Mouse (Mus musculus): ENCODE data around the gene BC051142. TPM values are rescaled to one million over a fixed set of nuclear protein-coding genes. Genes with fewer than 3 reads are reported as not detected.

BC051142 gene
- total RNA-seq, 2 experiments from 2014 or later: 4.1 to 7.2 TPM

DNA sequence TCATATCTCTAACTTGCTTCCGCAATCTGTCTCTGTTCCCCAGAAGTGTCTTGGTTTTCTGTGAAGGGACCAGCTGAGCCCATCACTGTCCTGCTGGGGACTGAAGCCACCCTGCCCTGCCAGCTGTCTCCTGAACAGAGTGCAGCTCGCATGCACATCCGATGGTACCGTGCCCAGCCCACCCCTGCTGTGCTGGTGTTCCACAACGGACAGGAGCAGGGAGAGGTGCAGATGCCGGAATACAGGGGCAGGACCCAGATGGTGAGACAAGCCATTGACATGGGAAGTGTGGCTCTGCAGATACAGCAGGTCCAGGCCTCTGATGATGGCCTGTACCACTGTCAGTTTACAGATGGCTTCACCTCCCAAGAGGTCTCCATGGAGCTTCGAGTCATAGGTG, 19.2 kb upstream of the BC051142 start:
- no peak for TF ChIP-seq CTCF (conservative IDR thresholded peaks at IDR 0.05)
- H3K27ac ChIP-seq: no peak overlapping the region
- no peak overlapping the region for H3K4me3 ChIP-seq
- DNase-seq (ENCODE audit: low spot score in 2 of 2): no peak

DNA sequence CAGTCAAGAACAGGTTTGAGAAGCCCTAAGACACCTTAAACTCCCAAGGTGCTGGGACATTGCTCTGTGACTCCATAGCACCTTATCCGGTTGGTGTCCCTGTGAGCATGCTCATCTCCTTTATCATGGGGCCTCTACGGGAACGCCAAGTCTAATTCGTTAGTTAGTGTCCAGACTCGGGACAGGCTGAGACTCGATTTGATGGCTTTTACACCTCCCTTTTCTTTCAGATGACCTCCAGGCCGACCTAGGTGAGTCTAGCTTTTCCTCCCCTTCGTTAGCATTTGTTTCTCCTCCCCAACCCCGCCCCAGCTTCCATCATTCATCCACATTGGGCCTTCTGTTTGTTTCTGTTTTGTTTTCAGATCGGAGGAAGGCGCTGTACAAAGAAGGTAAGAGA, 16.7 kb upstream of the BC051142 start:
- no peak for DNase-seq (ENCODE audit: low spot score in 2 of 2)
- no peak for TF ChIP-seq CTCF (conservative IDR thresholded peaks at IDR 0.05)
- Histone ChIP-seq H3K4me3 (no peak overlapping the region), H3K27ac (no peak overlapping the region)

- Histone ChIP-seq H3K4me3 (no peak overlapping the region), H3K27ac (no peak overlapping the region)
- TF ChIP-seq CTCF (conservative IDR thresholded peaks at IDR 0.05): peak; percentile 43
- DNase-seq (ENCODE audit: low spot score in 2 of 2): no peak
Observed at GRCm38 (mm10) chr17:34383212-34383611, 15.4 kb upstream of the BC051142 start.

DNA sequence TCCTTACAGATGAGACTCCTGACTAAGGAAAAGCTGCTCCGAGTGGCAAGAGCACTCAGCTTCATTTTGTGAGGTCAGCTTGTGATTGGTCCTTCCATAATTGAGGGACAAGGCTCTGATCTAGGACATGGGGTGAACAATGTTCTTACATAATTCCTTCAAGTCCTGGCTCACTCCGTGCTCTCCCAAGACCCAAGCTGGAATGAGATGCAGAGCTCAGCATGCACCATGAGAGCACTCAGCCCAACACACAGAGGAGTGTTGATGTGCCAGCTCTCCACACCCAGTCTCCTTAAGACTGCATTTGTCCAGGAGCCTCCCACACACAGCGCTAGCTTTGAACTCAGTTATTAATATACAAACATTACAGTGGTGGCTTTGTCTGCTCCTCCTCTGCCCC, 13.9 kb upstream of the BC051142 start:
- Histone ChIP-seq H3K4me3 (no peak overlapping the region), H3K27ac (no peak overlapping the region)
- TF ChIP-seq CTCF (conservative IDR thresholded peaks at IDR 0.05): no peak
- no peak for DNase-seq (ENCODE audit: low spot score in 2 of 2)

DNA sequence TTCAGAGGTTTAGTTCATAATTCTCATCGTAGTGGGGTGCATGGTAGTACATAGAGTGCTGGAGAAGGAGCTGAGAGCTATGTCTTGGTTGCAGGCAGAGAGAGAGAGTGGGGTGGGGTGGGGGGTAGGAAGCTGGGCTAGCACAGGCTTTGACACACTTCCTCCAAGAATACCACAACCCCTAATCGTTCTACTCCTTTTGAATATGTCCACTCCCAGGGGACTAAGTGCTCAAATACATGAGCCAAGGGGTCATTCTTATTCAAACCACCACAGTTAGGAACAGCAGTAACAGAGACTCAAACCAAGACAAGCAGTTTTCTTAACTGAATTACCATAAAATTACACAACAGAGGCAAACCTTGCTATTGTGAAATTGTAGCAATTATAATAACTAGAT, 12.0 kb upstream of the BC051142 start:
- Histone ChIP-seq H3K27ac (no peak overlapping the region), H3K4me3 (no peak overlapping the region)
- no peak for TF ChIP-seq CTCF (conservative IDR thresholded peaks at IDR 0.05)
- no peak for DNase-seq (ENCODE audit: low spot score in 2 of 2)

DNA sequence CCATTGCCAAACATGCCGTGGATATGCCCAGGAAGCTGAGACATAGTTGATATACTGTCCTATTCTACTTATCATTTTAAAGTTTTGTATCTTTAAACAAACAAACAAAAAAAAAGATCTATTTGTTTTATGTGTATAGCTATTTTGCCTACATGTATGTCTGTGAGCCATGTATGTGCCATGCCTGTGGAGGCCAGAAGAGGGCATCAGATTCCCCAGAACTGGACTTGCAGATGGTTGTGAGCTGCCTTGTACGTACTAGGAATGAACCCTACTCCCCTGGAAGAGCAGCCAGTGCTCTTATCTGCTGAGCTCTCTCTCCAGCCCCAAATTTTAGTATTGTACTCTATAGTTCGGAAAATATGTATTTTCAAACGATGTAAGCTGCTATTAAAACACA, 10.1 kb upstream of the BC051142 start:
- Histone ChIP-seq H3K4me3 (no peak overlapping the region), H3K27ac (no peak overlapping the region)
- peak in 1 of 2 experiments; percentile 20 for DNase-seq (ENCODE audit: low spot score in 2 of 2)
- peak; percentile 76 for TF ChIP-seq CTCF (conservative IDR thresholded peaks at IDR 0.05)

DNA sequence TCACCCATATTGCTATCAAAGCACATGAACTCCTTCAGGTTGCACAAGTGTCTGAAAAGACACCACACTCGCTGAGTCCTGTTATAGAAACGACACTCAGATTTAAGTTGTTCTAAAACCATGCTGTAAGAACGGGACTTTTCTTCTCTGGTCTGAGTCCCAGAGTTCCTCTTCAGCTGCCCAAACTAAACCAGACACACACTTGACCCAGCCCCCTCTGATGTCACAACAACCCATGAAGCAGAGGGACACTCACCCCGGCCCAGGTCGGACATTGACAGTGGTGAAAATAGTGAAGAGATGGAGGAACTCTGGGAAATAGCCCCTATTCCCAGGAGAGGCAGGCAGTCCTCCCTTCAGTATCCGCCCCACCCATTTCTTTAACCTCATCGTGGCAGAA, 7.1 kb upstream of the BC051142 start:
- H3K4me3 ChIP-seq: no peak overlapping the region
- no peak overlapping the region for H3K27ac ChIP-seq
- no peak for TF ChIP-seq CTCF (conservative IDR thresholded peaks at IDR 0.05)
- no peak for DNase-seq (ENCODE audit: low spot score in 2 of 2)

GRCm38 (mm10) chr17:34392321-34392720, 6.3 kb upstream of the BC051142 start:
- TF ChIP-seq CTCF (conservative IDR thresholded peaks at IDR 0.05): no peak
- no peak overlapping the region for H3K27ac ChIP-seq
- DNase-seq (ENCODE audit: low spot score in 2 of 2): no peak
- H3K4me3 ChIP-seq: peak overlapping the region; percentile 45

DNA sequence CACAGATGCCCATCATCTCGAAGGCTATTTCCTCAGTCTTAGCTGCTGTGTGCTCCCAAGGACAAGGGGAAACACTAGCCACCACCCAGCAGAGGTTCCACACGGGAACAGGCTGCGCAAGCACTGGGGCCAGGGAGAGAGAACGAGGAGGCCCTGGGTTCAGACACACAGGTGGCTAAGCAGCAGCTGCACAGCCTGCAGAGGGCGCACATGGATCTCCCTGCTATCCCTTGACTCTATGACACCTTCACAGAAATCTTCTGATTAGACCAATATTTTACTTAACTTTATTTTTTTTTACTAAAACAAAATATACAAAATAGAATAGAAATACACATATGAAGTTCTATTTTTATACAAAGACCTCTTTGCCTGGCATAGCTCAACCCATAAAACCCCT, 1.3 kb upstream of the BC051142 start:
- DNase-seq (ENCODE audit: low spot score in 2 of 2): no peak
- no peak overlapping the region for H3K27ac ChIP-seq
- peak; percentile 61 for TF ChIP-seq CTCF (conservative IDR thresholded peaks at IDR 0.05)
- no peak overlapping the region for H3K4me3 ChIP-seq

GRCm38 (mm10) chr17:34398058-34398710, 436 bp upstream of the BC051142 start:
- peak overlapping the region; percentile 78 for H3K4me3 ChIP-seq
- no peak for TF ChIP-seq CTCF (conservative IDR thresholded peaks at IDR 0.05)
- DNase-seq (ENCODE audit: low spot score in 2 of 2): peak; percentile 67 to 74
- peak overlapping the region; percentile 98 for H3K27ac ChIP-seq

DNA sequence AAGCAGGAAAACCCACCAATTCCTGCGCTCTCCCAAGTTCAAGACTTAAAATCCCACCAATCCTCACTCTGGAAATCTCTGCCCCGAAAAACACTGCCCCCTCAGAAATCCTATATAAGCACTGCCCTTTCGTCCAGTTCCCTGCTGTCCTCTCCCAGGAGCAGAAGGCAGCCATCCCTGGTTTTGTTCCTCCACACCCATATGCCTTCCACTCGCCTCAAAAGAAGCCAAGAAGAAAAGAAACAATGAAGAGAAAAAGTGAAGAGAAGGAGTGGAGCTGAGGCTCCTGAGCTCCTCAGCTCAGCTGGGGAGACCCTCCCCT, 735 bp downstream of the BC051142 start:
- no peak for DNase-seq (ENCODE audit: low spot score in 2 of 2)
- no peak for TF ChIP-seq CTCF (conservative IDR thresholded peaks at IDR 0.05)
- Histone ChIP-seq H3K27ac (peak overlapping the region; percentile 98; the same call in 1 of the 2 replicates), H3K4me3 (peak overlapping the region; percentile 78; the same call in 1 of the 2 replicates)

- peak; percentile 79 to 86 for DNase-seq (ENCODE audit: low spot score in 2 of 2)
- H3K27ac ChIP-seq: no peak overlapping the region
- no peak overlapping the region for H3K4me3 ChIP-seq
- peak; percentile 96 for TF ChIP-seq CTCF (conservative IDR thresholded peaks at IDR 0.05)
Observed at GRCm38 (mm10) chr17:34411117-34411516, 12.5 kb downstream of the BC051142 start.

GRCm38 (mm10) chr17:34420014-34420413, 21.4 kb downstream of the BC051142 start:
- DNase-seq (ENCODE audit: low spot score in 2 of 2): no peak
- no peak overlapping the region for H3K27ac ChIP-seq
- peak; percentile 14; the same call in 1 of the 2 replicates for TF ChIP-seq CTCF (conservative IDR thresholded peaks at IDR 0.05)
- H3K4me3 ChIP-seq: no peak overlapping the region

DNA sequence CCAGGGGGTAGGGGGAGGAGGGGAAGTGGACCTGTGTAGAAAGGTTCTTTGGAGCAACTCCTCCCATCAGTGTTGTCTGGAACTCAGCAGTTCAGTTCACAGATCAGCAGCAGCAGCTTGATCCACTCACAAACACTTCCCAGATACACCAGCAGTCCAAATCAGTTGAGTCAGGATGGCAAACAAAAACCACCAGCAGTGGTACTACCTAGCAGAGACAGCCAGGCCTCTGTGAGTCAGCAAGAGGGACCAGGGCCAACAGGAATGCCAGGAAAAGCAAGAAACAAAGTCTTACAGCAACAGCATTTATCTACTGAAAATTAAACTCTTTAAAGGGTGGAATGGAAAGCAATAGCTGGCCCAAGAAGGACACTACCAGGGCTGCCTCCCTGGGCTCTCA, 29.0 kb downstream of the BC051142 start:
- TF ChIP-seq CTCF (conservative IDR thresholded peaks at IDR 0.05): no peak
- H3K27ac ChIP-seq: no peak overlapping the region
- no peak overlapping the region for H3K4me3 ChIP-seq
- peak in 1 of 2 experiments; percentile 11 for DNase-seq (ENCODE audit: low spot score in 2 of 2)

All from layer of hippocampus, adult 2 months (tissue).